Mouse (Mus musculus) limb, embryonic 14.5 days (tissue): ENCODE measurements around the gene Nubp2. TPM values are rescaled to one million over a fixed set of nuclear protein-coding genes. Genes with fewer than 3 reads are reported as not detected.
A peak's percentile ranks its signal among the peaks of the same experiment; 100 is the strongest.

ENCODE experiments used
- ATAC-seq: fragments of 200-750 bp; cut with Nextera tagmentation; 2 replicates; pipeline ENCODE4 v1.8.0; 2017; ENCODE audit warnings: low read depth, moderate number of reproducible peaks, moderate TSS enrichment; ENCODE audit not compliant: low FRiP score
- DNase-seq: peaks from one replicate; pipeline ENCODE4 v3.0.0-alpha.2; 2015; ENCODE audit warnings: low spot score
- H3K27ac ChIP-seq: fragments of 300-500 bp; sonication (generic); replicated peaks from 2 replicates; pipeline ENCODE4 v1.5.1; 2014; ENCODE audit warnings: low read depth, mild to moderate bottlenecking, low read length, moderate library complexity, mixed read lengths
- H3K27me3 ChIP-seq: fragments of 300-500 bp; sonication (generic); 2 replicates; pipeline ENCODE4 v1.6.1; 2014; ENCODE audit warnings: low read length, mixed read lengths; ENCODE audit not compliant: control insufficient read depth, insufficient read depth
- H3K36me3 ChIP-seq: fragments of 300-500 bp; sonication (generic); 2 replicates; pipeline ENCODE4 v1.6.1; 2014; ENCODE audit warnings: mild to moderate bottlenecking, low read length, moderate library complexity, mixed read lengths; ENCODE audit not compliant: control insufficient read depth, insufficient read depth
- H3K4me1 ChIP-seq: fragments of 300-500 bp; sonication (generic); 2 replicates; pipeline ENCODE4 v1.6.1; 2014; ENCODE audit warnings: antibody characterized with exemption, low read length, mixed read lengths; ENCODE audit not compliant: control insufficient read depth, insufficient read depth
- H3K4me2 ChIP-seq: fragments of 300-500 bp; sonication (generic); replicated peaks from 2 replicates; pipeline ENCODE4 v1.6.1; 2014; ENCODE audit warnings: low read depth, mild to moderate bottlenecking, low read length, moderate library complexity; ENCODE audit not compliant: severe bottlenecking
- H3K4me3 ChIP-seq: fragments of 300-500 bp; sonication (generic); replicated peaks from 2 replicates; pipeline ENCODE4 v1.5.1; 2014; ENCODE audit warnings: low read length
- H3K9ac ChIP-seq: fragments of 300-500 bp; sonication (generic); 2 replicates; pipeline ENCODE4 v1.6.1; 2014; ENCODE audit warnings: mild to moderate bottlenecking, low read depth, low read length, moderate library complexity; ENCODE audit not compliant: severe bottlenecking
- H3K9me3 ChIP-seq: fragments of 300-500 bp; sonication (generic); 2 replicates; pipeline ENCODE4 v1.6.1; 2016; ENCODE audit warnings: low read length; ENCODE audit not compliant: control insufficient read depth
- POLR2A ChIP-seq: fragments of 200-500 bp; IDR thresholded peaks from 2 replicates; pipeline ENCODE4 v1.8.0; 2012; ENCODE audit warnings: inconsistent platforms, mild to moderate bottlenecking, moderate library complexity, borderline replicate concordance; ENCODE audit not compliant: insufficient read depth, insufficient read length; ENCODE audit errors: extremely low read depth
- WGBS: fragments of 180-500 bp; shearing (Covaris S2); extraction: QIAGEN DNeasy Blood & Tissue Kit; methylation state at CpG from one replicate; pipeline ENCODE4 v1.1.7; 2014; 5-methylcytosine and 5-hydroxymethylcytosine counted together
- polyA plus RNA-seq, 2 experiments: library from polyadenylated mRNA; depleted of rRNA in 1 of 2; stranded (reverse) in 1 of 2; unstranded in 1 of 2; fragments of >200 nt; fragmentation: Nextera tagmentation in 1 of 2; extraction: Ambion mirVana in 1 of 2; gene quantifications; 2 replicates each; pipeline versions ENCODE4 v1.2.1 to v1.2.3; 2012 to 2014

The Nubp2 gene
- polyA plus RNA-seq, 2 experiments: 27.4 to 54.0 TPM

DNA sequence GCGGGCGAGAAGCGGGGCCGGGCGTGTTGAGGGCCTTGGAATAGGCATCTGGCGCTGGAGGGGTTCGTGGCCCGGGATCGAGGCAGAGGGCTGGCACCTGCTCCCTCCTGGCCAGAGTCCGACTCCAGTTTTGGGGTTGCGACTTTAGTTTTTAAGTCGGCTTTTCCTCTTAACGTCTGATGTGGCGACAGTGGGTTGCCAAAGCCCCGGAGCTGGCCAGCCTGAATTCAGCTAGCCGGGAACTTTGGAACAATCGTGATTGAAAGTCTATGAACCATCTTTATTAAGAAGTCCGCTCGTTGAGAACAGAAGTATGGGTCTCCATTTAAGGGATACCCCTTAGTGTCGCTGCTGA is 35.4 kb downstream of the Nubp2 start:
- WGBS: 2% methylated on average over 19 of the region's 20 CpGs
- peak overlapping the region; percentile 95 for H3K4me2 ChIP-seq
- H3K4me3 ChIP-seq: peak overlapping the region; percentile 66
- no peak for DNase-seq
- TF ChIP-seq POLR2A: no peak
- peak overlapping the region; percentile 66 for H3K9ac ChIP-seq
- peaks cover 13% of the 10 kb centered on the region for H3K36me3 ChIP-seq
- no peaks in the 10 kb centered on the region for H3K27me3 ChIP-seq
- ATAC-seq: no peak
- H3K4me1 ChIP-seq: peaks cover 11% of the 10 kb centered on the region
- no peaks in the 10 kb centered on the region for H3K9me3 ChIP-seq
- no peak overlapping the region for H3K27ac ChIP-seq

DNA sequence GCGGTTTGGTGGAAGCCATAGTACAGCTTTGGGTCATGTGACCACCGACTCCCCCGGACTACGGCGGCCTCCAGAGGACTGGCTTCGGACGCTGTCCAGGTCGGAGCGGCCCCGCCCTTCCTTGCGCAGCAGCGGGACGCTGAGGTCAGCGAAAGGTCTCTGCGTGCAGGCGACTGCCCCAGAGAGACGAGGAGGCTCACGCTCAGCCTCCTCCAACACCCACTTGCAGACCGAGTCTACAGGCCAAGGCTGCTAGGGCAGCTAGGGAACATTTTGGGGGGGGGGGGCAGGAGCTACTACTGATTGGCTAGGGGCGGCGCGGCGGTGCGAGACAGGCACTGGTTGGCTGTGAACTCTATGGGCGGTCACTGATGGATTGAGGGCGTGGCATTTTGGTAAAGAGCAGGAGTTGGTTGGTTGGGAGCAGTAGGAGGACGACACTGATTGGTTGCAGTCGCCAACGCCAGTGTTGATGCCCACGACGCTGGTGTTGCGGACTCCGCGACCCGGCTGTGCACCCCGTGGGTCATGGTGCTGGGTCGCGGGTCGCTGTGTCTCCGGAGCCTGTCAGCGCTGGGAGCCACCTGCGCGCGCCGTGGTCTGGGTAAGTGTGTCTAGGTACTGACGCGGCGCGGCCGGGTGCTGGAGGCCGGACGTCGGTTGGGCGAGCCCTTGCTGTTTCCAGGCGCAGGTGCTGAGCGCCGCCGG is 35.9 kb downstream of the Nubp2 start, which contains the start of gene Fahd1:
Fahd1 (minus strand) TSS at position 300 of the 708 bp plus-strand sequence.
- peak; percentile 100 for ATAC-seq
- H3K4me1 ChIP-seq: peaks cover 11% of the 10 kb centered on the region
- H3K36me3 ChIP-seq: peaks cover 13% of the 10 kb centered on the region
- no peaks in the 10 kb centered on the region for H3K9me3 ChIP-seq
- peak within 1 kb of the TSS; percentile 81 for H3K27ac ChIP-seq
- 0 out of 2 replicates have a peak, but pooled peaks have one; percentile 44 for TF ChIP-seq POLR2A
- H3K9ac ChIP-seq: peak within 1 kb of the TSS; percentile 66
- H3K27me3 ChIP-seq: no peaks in the 10 kb centered on the region
- DNase-seq: peak; percentile 99
- peak within 1 kb of the TSS; percentile 66 for H3K4me3 ChIP-seq
- under 1% methylated on average over 49 of the region's 58 CpGs for WGBS
- H3K4me2 ChIP-seq: peak within 1 kb of the TSS; percentile 95

DNA sequence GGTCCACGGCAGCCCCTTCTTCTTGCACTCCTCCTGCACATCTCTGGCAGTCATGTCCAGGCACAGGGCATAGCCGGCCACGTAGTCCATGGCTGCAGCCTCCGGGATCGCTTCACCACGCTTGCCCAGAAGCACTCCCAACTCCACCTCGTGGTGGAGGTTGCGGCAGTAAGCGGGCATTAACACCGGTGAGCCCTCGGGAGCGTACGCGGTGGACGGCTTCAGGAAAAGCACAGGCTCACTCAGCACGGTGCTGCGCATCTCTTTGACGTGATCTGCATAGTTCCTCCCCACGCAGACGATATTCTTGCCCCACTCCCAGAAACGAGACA is 36.5 kb downstream of the Nubp2 start:
- DNase-seq (no peak), ATAC-seq (peak; percentile 51)
- peak overlapping the region; percentile 81 for H3K27ac ChIP-seq
- 0 out of 2 replicates have a peak, but pooled peaks have one; percentile 19 for TF ChIP-seq POLR2A
- H3K36me3 ChIP-seq: peaks cover 13% of the 10 kb centered on the region
- WGBS: 0% methylated on average over 21 of the region's 21 CpGs
- peak overlapping the region; percentile 66 for H3K9ac ChIP-seq
- peaks cover 11% of the 10 kb centered on the region for H3K4me1 ChIP-seq
- H3K9me3 ChIP-seq: no peaks in the 10 kb centered on the region
- peak overlapping the region; percentile 95 for H3K4me2 ChIP-seq
- no peaks in the 10 kb centered on the region for H3K27me3 ChIP-seq
- H3K4me3 ChIP-seq: peak overlapping the region; percentile 66

DNA sequence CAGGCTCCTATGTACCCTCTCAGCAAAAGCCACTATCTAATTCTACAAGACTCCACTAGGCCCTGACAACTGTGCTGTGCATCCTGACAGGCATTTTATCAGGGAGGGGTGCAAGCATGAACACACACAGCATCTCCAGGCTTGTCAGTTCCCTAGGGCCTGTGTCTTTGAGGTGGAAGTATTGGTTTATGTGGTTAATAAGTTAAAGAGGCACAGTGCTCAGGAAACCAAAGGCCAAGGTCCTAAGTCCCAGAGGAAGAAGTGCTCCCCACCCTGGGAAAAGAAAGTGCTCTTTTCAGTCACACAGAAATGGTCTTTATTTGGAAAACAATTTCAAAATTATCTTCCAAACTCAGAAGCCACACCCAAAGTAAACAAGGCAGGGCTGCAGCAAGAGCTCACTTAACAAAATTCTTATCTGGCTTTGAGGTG is 37.5 kb downstream of the Nubp2 start:
- Histone ChIP-seq H3K36me3 (peaks cover 9% of the 10 kb centered on the region), H3K9ac (no peak overlapping the region), H3K27me3 (no peaks in the 10 kb centered on the region), H3K4me2 (peak overlapping the region; percentile 95; the same call in 1 of the 2 replicates), H3K4me1 (peaks cover 11% of the 10 kb centered on the region), H3K27ac (no peak overlapping the region), H3K4me3 (peak overlapping the region; percentile 66; the same call in 1 of the 2 replicates), H3K9me3 (no peaks in the 10 kb centered on the region)
- no peak for TF ChIP-seq POLR2A
- ATAC-seq (no peak), DNase-seq (no peak)

DNA sequence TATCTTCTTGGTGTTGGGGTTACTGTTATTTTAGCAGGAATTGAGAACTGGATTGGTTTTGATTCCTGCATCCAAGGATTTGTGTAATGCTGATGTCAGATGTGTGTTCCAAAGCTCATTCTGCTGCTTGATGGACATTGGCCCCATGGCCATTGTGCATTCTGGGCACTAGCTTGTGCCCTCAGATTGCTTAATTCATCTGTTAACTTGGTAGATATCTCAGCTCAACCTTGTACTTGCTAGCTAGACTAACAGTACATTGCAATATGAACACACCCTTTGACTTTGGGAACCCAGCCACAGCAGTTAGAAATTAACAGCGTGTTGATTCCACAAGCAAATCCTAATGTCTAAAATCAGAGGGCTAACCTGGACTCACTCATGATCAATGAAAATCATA is 38.8 kb downstream of the Nubp2 start:
- Histone ChIP-seq H3K9ac (no peak overlapping the region), H3K4me1 (peaks cover 11% of the 10 kb centered on the region), H3K27ac (no peak overlapping the region), H3K4me2 (no peak overlapping the region), H3K4me3 (no peak overlapping the region), H3K9me3 (no peaks in the 10 kb centered on the region), H3K36me3 (no peaks in the 10 kb centered on the region), H3K27me3 (no peaks in the 10 kb centered on the region)
- WGBS: 88% methylated on average over 1 of the region's 1 CpGs
- ATAC-seq (no peak), DNase-seq (no peak)
- TF ChIP-seq POLR2A: no peak

DNA sequence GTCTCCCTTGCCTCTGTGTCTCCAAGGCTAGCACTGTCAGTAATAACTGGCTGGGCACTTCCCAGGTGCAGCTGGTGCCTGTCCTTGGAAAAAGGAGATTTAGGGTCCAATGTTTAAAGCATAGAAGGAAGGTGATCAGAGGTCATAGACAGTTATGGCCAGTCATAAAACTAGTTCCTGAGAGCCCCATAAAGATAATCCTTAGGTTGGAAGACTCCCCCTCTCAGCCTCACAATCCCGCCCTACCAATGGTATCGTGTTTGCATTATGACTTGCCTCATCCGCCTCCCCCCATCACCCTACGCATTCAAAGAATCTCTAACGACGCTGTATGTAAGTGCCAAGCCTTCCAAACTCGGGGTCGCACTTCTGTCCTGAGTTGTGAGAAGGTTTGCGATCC is 41.6 kb downstream of the Nubp2 start:
- H3K36me3 ChIP-seq: no peaks in the 10 kb centered on the region
- DNase-seq (no peak), ATAC-seq (no peak)
- H3K4me1 ChIP-seq: peaks cover 4% of the 10 kb centered on the region; the same call in 1 of the 2 replicates
- no peak overlapping the region for H3K4me2 ChIP-seq
- 27% methylated on average over 9 of the region's 9 CpGs for WGBS
- H3K27ac ChIP-seq: no peak overlapping the region
- no peak overlapping the region for H3K4me3 ChIP-seq
- no peak overlapping the region for H3K9ac ChIP-seq
- H3K27me3 ChIP-seq: no peaks in the 10 kb centered on the region
- TF ChIP-seq POLR2A: no peak
- H3K9me3 ChIP-seq: no peaks in the 10 kb centered on the region
